Mouse (Mus musculus) myocyte (in vitro differentiated cells): ENCODE results near the gene Rpl11. TPM values are rescaled to one million over a fixed set of nuclear protein-coding genes. Genes with fewer than 3 reads are reported as not detected.

Experiments used
- H3K27me3 ChIP-seq: one replicate; pipeline ENCODE4 v1.6.1; 2011; ENCODE audit not compliant: control insufficient read depth, insufficient read depth, insufficient read length
- H3K36me3 ChIP-seq: one replicate; pipeline ENCODE4 v1.6.1; 2011; ENCODE audit not compliant: control insufficient read depth, insufficient read depth
- H3K4me2 ChIP-seq: one replicate; pipeline ENCODE4 v1.6.1; 2011; ENCODE audit warnings: low read depth, control low read depth
- H3K4me3 ChIP-seq: one replicate; pipeline ENCODE4 v1.5.1; 2011; ENCODE audit warnings: mild to moderate bottlenecking, control low read depth, moderate library complexity
- H3K79me2 ChIP-seq: one replicate; pipeline ENCODE4 v1.6.1; 2011; ENCODE audit not compliant: control insufficient read depth, insufficient read depth
- H3ac ChIP-seq: one replicate; pipeline ENCODE4 v1.6.1; 2011; ENCODE audit not compliant: control insufficient read depth, insufficient read length
- CEBPB ChIP-seq: IDR thresholded peaks from 2 replicates; pipeline ENCODE4 v1.6.1; 2011; ENCODE audit warnings: mild to moderate bottlenecking, moderate library complexity; ENCODE audit not compliant: poor library complexity, insufficient read depth, severe bottlenecking
- E2F4 ChIP-seq: IDR thresholded peaks from one replicate; pipeline ENCODE4 v1.6.1; 2011; ENCODE audit warnings: mild to moderate bottlenecking, control low read depth, moderate library complexity; ENCODE audit not compliant: insufficient read depth
- MAX ChIP-seq: IDR thresholded peaks from one replicate; pipeline ENCODE4 v1.6.1; 2011; ENCODE audit warnings: low read depth, mild to moderate bottlenecking, control low read depth
- MYOD1 ChIP-seq, 3 experiments: IDR thresholded peaks; one replicate each; pipeline ENCODE4 v1.6.1; 2011; ENCODE audit warnings: control low read depth in 2 of 3, low read depth in 2 of 3, mild to moderate bottlenecking in 2 of 3, moderate library complexity in 1 of 3; ENCODE audit not compliant: insufficient read length in 2 of 3, control insufficient read depth in 1 of 3
- MYOG ChIP-seq, 3 experiments: IDR thresholded peaks; one replicate each; pipeline ENCODE4 v1.6.1; 2011; ENCODE audit warnings: control low read depth in 2 of 3, low read depth in 2 of 3, mild to moderate bottlenecking in 2 of 3; ENCODE audit not compliant: insufficient read length in 2 of 3, control insufficient read depth in 1 of 3, insufficient read depth in 1 of 3
- POLR2A ChIP-seq: IDR thresholded peaks from one replicate; pipeline ENCODE4 v1.6.1; 2011; ENCODE audit warnings: low read depth, mild to moderate bottlenecking, control low read depth, moderate library complexity; ENCODE audit not compliant: insufficient read length
- POLR2AphosphoS2 ChIP-seq: IDR thresholded peaks from one replicate; pipeline ENCODE4 v1.6.1; 2011; ENCODE audit warnings: low read depth, control low read depth; ENCODE audit not compliant: insufficient read length
- REST ChIP-seq: IDR thresholded peaks from one replicate; pipeline ENCODE4 v1.6.1; 2011; ENCODE audit warnings: mild to moderate bottlenecking, control low read depth, moderate library complexity; ENCODE audit not compliant: insufficient read depth, insufficient read length
- SRF ChIP-seq: IDR thresholded peaks from one replicate; pipeline ENCODE4 v1.6.1; 2011; ENCODE audit warnings: low read depth; ENCODE audit not compliant: control insufficient read depth, insufficient read length
- TCF12 ChIP-seq: IDR thresholded peaks from one replicate; pipeline ENCODE4 v1.6.1; 2011; ENCODE audit warnings: mild to moderate bottlenecking, control low read depth; ENCODE audit not compliant: poor library complexity, insufficient read depth, severe bottlenecking
- TCF3 ChIP-seq: IDR thresholded peaks from one replicate; pipeline ENCODE4 v1.6.1; 2011; ENCODE audit warnings: low read depth, control low read depth; ENCODE audit not compliant: insufficient read length
- USF1 ChIP-seq: IDR thresholded peaks from one replicate; pipeline ENCODE4 v1.6.1; 2011; ENCODE audit warnings: low read depth, mild to moderate bottlenecking, control low read depth, moderate library complexity
- polyA plus RNA-seq: library from polyadenylated mRNA; unstranded; fragments of >200 nt; fragmentation: generic; extraction: Trizol; gene quantifications from one replicate; pipeline ENCODE4 v1.2.1, GENCODE M21; 2012; ENCODE audit warnings: missing spikeins

Rpl11 gene
- polyA plus RNA-seq, 1 experiment = 1,551 TPM

- Histone ChIP-seq H3K36me3 (no peaks in the 10 kb centered on the region), H3ac (no peak overlapping the region), H3K27me3 (no peaks in the 10 kb centered on the region), H3K79me2 (no peaks in the 10 kb centered on the region), H3K4me3 (no peak overlapping the region), H3K4me2 (no peak overlapping the region)
- TF ChIP-seq MYOD1 (IDR thresholded peaks at IDR 0.05; ENCODE audit: control insufficient read depth in 1 of 3, insufficient read length in 2 of 3, low read depth in 2 of 3) = no peak
- no peak for TF ChIP-seq REST
- no peak for TF ChIP-seq E2F4
- no peak for TF ChIP-seq TCF3
- TF ChIP-seq MYOG (IDR thresholded peaks at IDR 0.05; ENCODE audit: control insufficient read depth in 1 of 3, insufficient read depth in 1 of 3, insufficient read length in 2 of 3, low read depth in 2 of 3) = no peak
- no peak for TF ChIP-seq POLR2AphosphoS2
- no peak for TF ChIP-seq SRF
- no peak for TF ChIP-seq MAX
- TF ChIP-seq CEBPB = no peak
- TF ChIP-seq USF1 = no peak
- TF ChIP-seq TCF12 = no peak
- no peak for TF ChIP-seq POLR2A
Observed at GRCm38 (mm10) chr4:136088971-136089747, 35.9 kb upstream of the Rpl11 start.

- no peak overlapping the region for H3ac ChIP-seq
- no peak for TF ChIP-seq CEBPB
- no peak overlapping the region for H3K4me2 ChIP-seq
- H3K4me3 ChIP-seq = no peak overlapping the region
- H3K36me3 ChIP-seq = no peaks in the 10 kb centered on the region
- H3K79me2 ChIP-seq = no peaks in the 10 kb centered on the region
- no peaks in the 10 kb centered on the region for H3K27me3 ChIP-seq
Observed at GRCm38 (mm10) chr4:136088364-136088763, 35.1 kb upstream of the Rpl11 start.

- Histone ChIP-seq H3ac (no peak overlapping the region), H3K27me3 (no peaks in the 10 kb centered on the region), H3K36me3 (no peaks in the 10 kb centered on the region), H3K4me3 (no peak overlapping the region), H3K4me2 (no peak overlapping the region), H3K79me2 (no peaks in the 10 kb centered on the region)
- TF ChIP-seq MAX = no peak
- TF ChIP-seq POLR2A = no peak
Observed at GRCm38 (mm10) chr4:136087261-136087660, 34.0 kb upstream of the Rpl11 start.

GRCm38 (mm10) chr4:136084840-136085239 is 31.6 kb upstream of the Rpl11 start:
- Histone ChIP-seq H3ac (no peak overlapping the region), H3K27me3 (no peaks in the 10 kb centered on the region), H3K79me2 (no peaks in the 10 kb centered on the region), H3K36me3 (no peaks in the 10 kb centered on the region), H3K4me3 (no peak overlapping the region), H3K4me2 (no peak overlapping the region)
- TF ChIP-seq USF1 = no peak
- TF ChIP-seq MYOG (IDR thresholded peaks at IDR 0.05; ENCODE audit: control insufficient read depth in 1 of 3, insufficient read depth in 1 of 3, insufficient read length in 2 of 3, low read depth in 2 of 3) = no peak
- no peak for TF ChIP-seq MAX
- no peak for TF ChIP-seq CEBPB
- TF ChIP-seq MYOD1 (IDR thresholded peaks at IDR 0.05; ENCODE audit: control insufficient read depth in 1 of 3, insufficient read length in 2 of 3, low read depth in 2 of 3) = no peak
- no peak for TF ChIP-seq SRF
- no peak for TF ChIP-seq TCF3
- TF ChIP-seq REST = no peak
- TF ChIP-seq TCF12 = no peak
- no peak for TF ChIP-seq E2F4
- no peak for TF ChIP-seq POLR2AphosphoS2
- TF ChIP-seq POLR2A = no peak

GRCm38 (mm10) chr4:136083269-136084105 is 30.3 kb upstream of the Rpl11 start:
- Histone ChIP-seq H3K27me3 (no peaks in the 10 kb centered on the region), H3K4me3 (no peak overlapping the region), H3K4me2 (no peak overlapping the region), H3K36me3 (no peaks in the 10 kb centered on the region), H3ac (no peak overlapping the region), H3K79me2 (no peaks in the 10 kb centered on the region)
- TF ChIP-seq MYOD1 (IDR thresholded peaks at IDR 0.05; ENCODE audit: control insufficient read depth in 1 of 3, insufficient read length in 2 of 3, low read depth in 2 of 3) = no peak
- no peak for TF ChIP-seq E2F4
- TF ChIP-seq MAX = no peak
